Mouse (Mus musculus) layer of hippocampus, postnatal 36 days (tissue): ENCODE results near the gene Rasip1. TPM values are rescaled to one million over a fixed set of nuclear protein-coding genes. Genes with fewer than 3 reads are reported as not detected.

Experiments used
- DNase-seq, 2 experiments: peaks; one replicate each; pipeline ENCODE4 v3.0.0; 2022
- total RNA-seq, 2 experiments: library from RNA; stranded (reverse); gene quantifications; 2 replicates each; pipeline ENCODE4 v1.2.3; 2021

The Rasip1 gene
- total RNA-seq, 2 experiments from 2014 or later: 6.1 to 6.6 TPM

- DNase-seq: no peak
These were observed 59.6 kb downstream of the Rasip1 start for GRCm38 (mm10) chr7:45686841-45687240.

Other genes with a start within 250 kb of the Rasip1 start
- gene Snrnp70, start 231.7 kb upstream of the Rasip1 start, total RNA-seq: 100 to 1,000 TPM; 379 to 450 TPM
- gene Kcna7, start 221.8 kb upstream of the Rasip1 start, total RNA-seq: not detected
- gene Ntf5, start 213.8 kb upstream of the Rasip1 start, total RNA-seq: under 1 TPM; 0.17 to 0.18 TPM
- gene Lhb, start 206.7 kb upstream of the Rasip1 start, total RNA-seq: not detected
- 10 to 100 TPM; 14.5 to 18.6 TPM for gene Gys1, start 192.6 kb upstream of the Rasip1 start, total RNA-seq
- 10 to 100 TPM; 33.0 to 39.9 TPM for gene Ruvbl2, start 189.4 kb upstream of the Rasip1 start, total RNA-seq
- 100 to 1,000 TPM; 187 to 197 TPM for gene Ftl1, start 167.6 kb upstream of the Rasip1 start, total RNA-seq
- 10 to 100 TPM; 73.5 to 80.8 TPM for gene Bax, start 160.6 kb upstream of the Rasip1 start, total RNA-seq
- not detected for gene Tulp2, start 145.6 kb upstream of the Rasip1 start, total RNA-seq
- 1 to 10 TPM in 1 of 2 experiments, not detected in 1; 2.5 TPM for gene Gm45808, start 140.7 kb upstream of the Rasip1 start, total RNA-seq
- 1 to 10 TPM; 3.1 to 3.9 TPM for gene Dhdh, start 138.7 kb upstream of the Rasip1 start, total RNA-seq
- 10 to 100 TPM; 94.0 to 98.0 TPM for gene Nucb1, start 117.1 kb upstream of the Rasip1 start, total RNA-seq
- gene Ppp1r15a, start 101.2 kb upstream of the Rasip1 start, total RNA-seq: 10 to 100 TPM; 17.4 to 20.0 TPM
- under 1 TPM; 0.77 to 0.86 TPM for gene Plekha4, start 101.2 kb upstream of the Rasip1 start, total RNA-seq
- gene Hsd17b14, start 72.6 kb upstream of the Rasip1 start, total RNA-seq: under 1 TPM in 1 of 2 experiments, not detected in 1; 0.28 TPM
- gene Bcat2, start 57.3 kb upstream of the Rasip1 start, total RNA-seq: 10 to 100 TPM; 23.5 to 29.9 TPM
- not detected for gene Fgf21, start 12.0 kb upstream of the Rasip1 start, total RNA-seq
- gene Fut1, start 10.2 kb upstream of the Rasip1 start, total RNA-seq: not detected
- gene Izumo1, start 5.7 kb upstream of the Rasip1 start, total RNA-seq: not detected
- 1 to 10 TPM; 2.3 to 2.8 TPM for gene Mamstr, start 12.5 kb downstream of the Rasip1 start, total RNA-seq
- gene Fut2, start 38.9 kb downstream of the Rasip1 start, total RNA-seq: under 1 TPM in 1 of 2 experiments, not detected in 1; 0.18 TPM
- gene Ntn5, start 56.5 kb downstream of the Rasip1 start, total RNA-seq: 1 to 10 TPM; 5.5 to 6.0 TPM
- gene Sec1, start 66.9 kb downstream of the Rasip1 start, total RNA-seq: 1 to 10 TPM; 2.0 to 2.7 TPM
- gene Car11, start 72.4 kb downstream of the Rasip1 start, total RNA-seq: 100 to 1,000 TPM; 191 to 217 TPM
- 10 to 100 TPM; 49.8 to 51.5 TPM for gene Dbp, start 77.6 kb downstream of the Rasip1 start, total RNA-seq
- gene Rpl18, start 88.0 kb downstream of the Rasip1 start, total RNA-seq: 100 to 1,000 TPM; 372 to 375 TPM
- gene Sphk2, start 90.5 kb downstream of the Rasip1 start, total RNA-seq: 10 to 100 TPM; 36.6 to 37.2 TPM
- gene Fam83e, start 93.7 kb downstream of the Rasip1 start, total RNA-seq: under 1 TPM; 0.12 to 0.13 TPM
- gene Spaca4, start 98.3 kb downstream of the Rasip1 start, total RNA-seq: not detected
- 100 to 1,000 TPM; 285 to 298 TPM for gene Lmtk3, start 156.2 kb downstream of the Rasip1 start, total RNA-seq
- 1 to 10 TPM; 6.3 to 7.0 TPM for gene Sult2b1, start 157.2 kb downstream of the Rasip1 start, total RNA-seq
- gene Cyth2, start 187.1 kb downstream of the Rasip1 start, total RNA-seq: 100 to 1,000 TPM; 138 to 150 TPM
- 1 to 10 TPM; 1.6 to 2.4 TPM for gene Kcnj14, start 197.3 kb downstream of the Rasip1 start, total RNA-seq
- gene Grwd1, start 203.5 kb downstream of the Rasip1 start, total RNA-seq: 10 to 100 TPM; 19.9 to 22.6 TPM
- 10 to 100 TPM; 72.4 to 74.2 TPM for gene Kdelr1, start 245.3 kb downstream of the Rasip1 start, total RNA-seq